Mouse (Mus musculus): ENCODE results near the gene Crybg2. TPM values are rescaled to one million over a fixed set of nuclear protein-coding genes. Genes with fewer than 3 reads are reported as not detected.

Gene Crybg2
- polyA plus RNA-seq, 1 experiment from 2014 or later, result 1.1 TPM

GRCm38 (mm10) chr4:134089029-134089428 is 28.4 kb downstream of the Crybg2 start:
- Histone ChIP-seq H3K4me3 (no peak overlapping the region), H3K27me3 (no peaks in the 10 kb centered on the region), H3K4me2 (no peak overlapping the region), H3K9ac (no peak overlapping the region), H3K4me1 (replicated peaks) (no peaks in the 10 kb centered on the region), H3K36me3 (no peaks in the 10 kb centered on the region), H3K9me3 (no peaks in the 10 kb centered on the region), H3K27ac (no peak overlapping the region)
- ATAC-seq (ENCODE audit: low FRiP score), result no peak
- WGBS, result 79% methylated on average over 9 of the region's 9 CpGs

GRCm38 (mm10) chr4:134090521-134091224 is 30.1 kb downstream of the Crybg2 start:
- no peaks in the 10 kb centered on the region for H3K9me3 ChIP-seq
- WGBS, result 87% methylated on average over 16 of the region's 16 CpGs
- H3K9ac ChIP-seq, result no peak overlapping the region
- H3K27me3 ChIP-seq, result no peaks in the 10 kb centered on the region
- H3K4me2 ChIP-seq, result no peak overlapping the region
- no peak overlapping the region for H3K27ac ChIP-seq
- no peak overlapping the region for H3K4me3 ChIP-seq
- H3K4me1 ChIP-seq (replicated peaks), result no peaks in the 10 kb centered on the region
- no peak for ATAC-seq (ENCODE audit: low FRiP score)
- no peaks in the 10 kb centered on the region for H3K36me3 ChIP-seq

- no peak overlapping the region for H3K27ac ChIP-seq
- H3K9me3 ChIP-seq, result no peaks in the 10 kb centered on the region
- no peak overlapping the region for H3K9ac ChIP-seq
- ATAC-seq (ENCODE audit: low FRiP score), result no peak
- no peaks in the 10 kb centered on the region for H3K36me3 ChIP-seq
- no peaks in the 10 kb centered on the region for H3K4me1 ChIP-seq (replicated peaks)
- H3K27me3 ChIP-seq, result no peaks in the 10 kb centered on the region
- H3K4me3 ChIP-seq, result no peak overlapping the region
- no peak overlapping the region for H3K4me2 ChIP-seq
- WGBS, result 83% methylated on average over 6 of the region's 6 CpGs
Observed at GRCm38 (mm10) chr4:134091225-134091529, 30.6 kb downstream of the Crybg2 start.

GRCm38 (mm10) chr4:134092382-134093288 is 32.0 kb downstream of the Crybg2 start:
- 74% methylated on average over 6 of the region's 6 CpGs for WGBS
- Histone ChIP-seq H3K9ac (no peak overlapping the region), H3K4me2 (no peak overlapping the region), H3K27ac (no peak overlapping the region), H3K9me3 (no peaks in the 10 kb centered on the region), H3K4me1 (replicated peaks) (no peaks in the 10 kb centered on the region), H3K4me3 (no peak overlapping the region), H3K36me3 (no peaks in the 10 kb centered on the region), H3K27me3 (no peaks in the 10 kb centered on the region)
- no peak for ATAC-seq (ENCODE audit: low FRiP score)

GRCm38 (mm10) chr4:134094004-134094564 is 33.5 kb downstream of the Crybg2 start:
- Histone ChIP-seq H3K4me3 (no peak overlapping the region), H3K4me1 (replicated peaks) (no peaks in the 10 kb centered on the region), H3K27ac (no peak overlapping the region), H3K9me3 (no peaks in the 10 kb centered on the region), H3K9ac (no peak overlapping the region), H3K27me3 (no peaks in the 10 kb centered on the region), H3K36me3 (no peaks in the 10 kb centered on the region), H3K4me2 (no peak overlapping the region)
- 88% methylated on average over 7 of the region's 7 CpGs for whole genome bisulfite sequencing
- ATAC-seq (ENCODE audit: low FRiP score), result no peak

- H3K27ac ChIP-seq, result no peak within 1 kb of the TSS
- no peak for ATAC-seq (ENCODE audit: low FRiP score)
- no peaks in the 10 kb centered on the region for H3K36me3 ChIP-seq
- H3K4me1 ChIP-seq (replicated peaks), result no peaks in the 10 kb centered on the region
- no peak within 1 kb of the TSS for H3K4me3 ChIP-seq
- WGBS, result 53% methylated on average over 3 of the region's 3 CpGs
- no peak within 1 kb of the TSS for H3K4me2 ChIP-seq
- no peak within 1 kb of the TSS for H3K9ac ChIP-seq
- no peaks in the 10 kb centered on the region for H3K9me3 ChIP-seq
- H3K27me3 ChIP-seq, result no peaks in the 10 kb centered on the region
Observed at GRCm38 (mm10) chr4:134094923-134095547, 34.4 kb downstream of the Crybg2 start, which contains the start of gene Cd52. Cd52 (minus strand) TSS chr4:134095082.

GRCm38 (mm10) chr4:134096120-134096519 is 35.5 kb downstream of the Crybg2 start:
- H3K9me3 ChIP-seq, result no peaks in the 10 kb centered on the region
- no peak overlapping the region for H3K4me3 ChIP-seq
- no peaks in the 10 kb centered on the region for H3K4me1 ChIP-seq (replicated peaks)
- H3K4me2 ChIP-seq, result no peak overlapping the region
- no peaks in the 10 kb centered on the region for H3K36me3 ChIP-seq
- 87% methylated on average over 3 of the region's 3 CpGs for WGBS
- H3K9ac ChIP-seq, result no peak overlapping the region
- H3K27ac ChIP-seq, result no peak overlapping the region
- ATAC-seq (ENCODE audit: low FRiP score), result no peak
- H3K27me3 ChIP-seq, result no peaks in the 10 kb centered on the region

- Histone ChIP-seq H3K4me2 (no peak overlapping the region), H3K36me3 (no peaks in the 10 kb centered on the region), H3K4me3 (no peak overlapping the region), H3K9ac (no peak overlapping the region), H3K9me3 (no peaks in the 10 kb centered on the region), H3K4me1 (replicated peaks) (no peaks in the 10 kb centered on the region), H3K27me3 (no peaks in the 10 kb centered on the region), H3K27ac (no peak overlapping the region)
- WGBS, result 83% methylated on average over 5 of the region's 5 CpGs
- no peak for ATAC-seq (ENCODE audit: low FRiP score)
Observed at GRCm38 (mm10) chr4:134097015-134097608, 36.5 kb downstream of the Crybg2 start.

GRCm38 (mm10) chr4:134098628-134099027 is 38.0 kb downstream of the Crybg2 start:
- no peak overlapping the region for H3K9ac ChIP-seq
- WGBS, result 83% methylated on average over 8 of the region's 8 CpGs

GRCm38 (mm10) chr4:134100245-134100644 is 39.6 kb downstream of the Crybg2 start:
- no peak overlapping the region for H3K4me3 ChIP-seq
- no peaks in the 10 kb centered on the region for H3K36me3 ChIP-seq
- no peaks in the 10 kb centered on the region for H3K27me3 ChIP-seq
- no peak overlapping the region for H3K9ac ChIP-seq
- no peak overlapping the region for H3K27ac ChIP-seq
- H3K4me2 ChIP-seq, result no peak overlapping the region
- WGBS, result 85% methylated on average over 4 of the region's 4 CpGs
- peaks cover 8% of the 10 kb centered on the region; the same call in 1 of the 2 replicates for H3K4me1 ChIP-seq (replicated peaks)
- H3K9me3 ChIP-seq, result no peaks in the 10 kb centered on the region
- ATAC-seq (ENCODE audit: low FRiP score), result no peak

More at GRCm38 (mm10) chr4:134098628-134099027, 38.0 kb downstream of the Crybg2 start:
- H3K4me3 ChIP-seq, result no peak overlapping the region
- no peak overlapping the region for H3K4me2 ChIP-seq
- H3K9me3 ChIP-seq, result no peaks in the 10 kb centered on the region
- no peaks in the 10 kb centered on the region for H3K27me3 ChIP-seq
- no peak overlapping the region for H3K27ac ChIP-seq
- ATAC-seq (ENCODE audit: low FRiP score), result no peak
- peaks cover 8% of the 10 kb centered on the region; the same call in 1 of the 2 replicates for H3K4me1 ChIP-seq (replicated peaks)
- no peaks in the 10 kb centered on the region for H3K36me3 ChIP-seq

- Histone ChIP-seq H3K4me3 (peak within 1 kb of the TSS; percentile 69), H3K4me2 (peak within 1 kb of the TSS; percentile 68), H3K27me3 (no peaks in the 10 kb centered on the region), H3K9ac (peak within 1 kb of the TSS; percentile 75), H3K36me3 (no peaks in the 10 kb centered on the region), H3K27ac (0 out of 2 replicates have a peak within 1 kb of the TSS, but pooled peaks have one; percentile 30), H3K4me1 (replicated peaks) (peaks cover 14% of the 10 kb centered on the region; the same call in 1 of the 2 replicates), H3K9me3 (no peaks in the 10 kb centered on the region)
- 18% methylated on average over 34 of the region's 34 CpGs for WGBS
- ATAC-seq (ENCODE audit: low FRiP score), result peak; percentile 97
Observed at GRCm38 (mm10) chr4:134101979-134102741, 41.5 kb downstream of the Crybg2 start, which contains the start of gene Ubxn11. Ubxn11 (plus strand) TSS chr4:134102570.

Measured in hindbrain, embryonic 13.5 days (tissue).